Mouse (Mus musculus): ENCODE results near the gene Abi3bp.

Gene Abi3bp

DNA sequence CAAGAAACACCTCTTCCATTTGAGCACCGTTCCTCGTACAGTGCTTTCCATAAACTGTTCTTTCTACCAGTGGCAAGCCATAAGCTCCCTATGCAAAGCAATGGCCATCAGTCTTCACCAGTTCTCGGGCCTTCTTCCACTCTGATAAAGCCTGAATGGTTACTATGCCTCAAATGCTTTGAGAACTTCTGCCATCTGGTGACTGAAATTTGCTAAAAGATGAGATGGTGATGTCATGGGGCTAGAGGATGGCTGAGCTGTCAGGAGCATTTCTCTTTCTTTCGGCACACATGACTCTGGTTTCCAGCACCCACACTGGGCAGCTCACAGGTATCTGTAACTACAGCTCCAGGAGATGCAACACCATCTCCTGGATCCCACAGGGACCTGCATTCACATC lies 199.5 kb downstream of the Abi3bp start:
- ATAC-seq (ENCODE audit: insufficient number of reproducible peaks, low FRiP score, low TSS enrichment), result peak; percentile 87

DNA sequence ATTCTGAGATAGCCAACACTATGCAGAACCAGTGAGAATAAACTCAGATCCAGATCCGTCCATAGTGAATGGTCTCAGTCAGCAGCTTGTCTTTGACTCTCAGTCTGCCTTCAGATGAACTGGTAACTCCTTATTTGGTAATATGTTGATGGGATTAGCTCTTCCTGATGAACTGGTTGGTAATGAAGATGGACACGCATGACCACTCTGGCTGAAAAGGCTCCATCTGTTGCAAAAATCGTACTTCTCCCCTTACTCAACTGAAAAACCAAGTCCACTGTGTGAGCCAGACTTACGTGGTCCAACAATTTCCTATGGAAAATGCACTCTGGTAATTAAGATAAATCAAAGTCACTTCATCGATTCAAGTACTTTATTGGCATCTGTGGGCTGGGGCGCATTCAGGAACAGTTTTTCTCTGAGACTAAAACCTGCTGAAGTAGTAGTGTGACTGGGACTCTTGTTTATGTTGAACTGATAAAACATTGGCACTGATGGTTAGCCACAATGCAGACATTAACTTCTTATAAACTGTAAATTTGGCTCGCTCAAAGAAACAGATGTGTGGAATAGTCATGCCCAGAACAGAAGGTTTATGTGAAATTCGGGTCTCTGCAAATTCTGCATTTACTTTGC lies 203.4 kb downstream of the Abi3bp start:
- no peak for ATAC-seq (ENCODE audit: insufficient number of reproducible peaks, low FRiP score, low TSS enrichment)

DNA sequence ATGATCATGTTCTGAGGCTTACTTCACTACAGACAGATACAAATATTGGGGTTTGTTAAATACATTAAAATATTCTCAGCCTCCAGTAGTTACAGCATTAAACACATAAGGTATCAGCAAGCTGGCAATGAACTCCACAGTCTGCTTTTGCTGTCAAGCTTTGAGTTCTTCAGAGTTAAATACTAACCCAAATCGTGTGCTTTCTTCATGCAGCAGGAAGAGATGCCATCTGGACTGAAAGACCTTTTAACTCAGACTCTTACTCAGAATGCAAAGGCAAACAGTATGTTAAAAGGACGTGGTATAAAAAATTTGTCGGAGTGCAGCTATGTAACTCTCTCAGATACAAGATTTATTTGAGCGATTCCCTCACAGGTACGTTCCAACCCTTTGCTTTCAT lies 209.1 kb downstream of the Abi3bp start:
- ATAC-seq (ENCODE audit: insufficient number of reproducible peaks, low FRiP score, low TSS enrichment), result no peak

DNA sequence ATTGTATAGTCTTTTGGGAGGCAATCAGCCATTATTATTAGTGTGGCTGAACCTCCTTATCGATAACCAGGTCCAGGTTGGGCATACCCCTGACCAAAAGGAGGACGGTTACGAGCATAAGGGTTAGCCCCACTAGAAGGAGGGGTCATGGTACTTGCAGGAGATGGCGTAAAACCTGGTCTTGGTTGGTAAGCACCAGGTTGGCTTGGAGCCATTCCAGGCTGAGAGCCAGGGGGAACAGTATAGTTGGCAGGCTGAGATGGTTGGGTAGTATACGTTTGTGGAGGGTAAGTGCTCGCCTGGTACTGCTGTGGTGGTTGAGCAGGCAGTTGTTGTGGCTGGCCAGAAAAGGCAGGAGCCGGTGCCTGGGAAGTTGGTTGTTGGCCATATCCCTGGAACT lies 213.0 kb downstream of the Abi3bp start:
- ATAC-seq (ENCODE audit: insufficient number of reproducible peaks, low FRiP score, low TSS enrichment), result peak; percentile 52; the same call in 1 of the 2 replicates

DNA sequence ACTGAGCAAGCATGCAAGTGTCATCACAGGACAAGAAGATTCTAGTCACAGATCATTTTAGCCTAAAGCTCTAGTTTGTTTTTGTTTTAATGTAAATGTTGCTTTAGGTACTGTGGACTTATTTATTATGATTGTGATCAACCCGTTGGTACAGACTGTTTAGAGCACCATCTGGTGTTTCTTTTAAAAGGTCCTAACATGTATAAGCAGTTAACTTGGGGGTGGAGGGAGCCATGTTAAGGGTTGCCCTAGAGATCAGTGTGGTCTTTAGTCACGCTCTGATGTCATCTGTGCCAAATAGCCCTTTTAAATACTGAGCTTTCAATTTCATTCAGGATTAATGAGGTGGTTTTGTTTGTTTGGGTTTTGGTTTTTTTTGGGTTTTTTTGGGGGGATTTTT lies 218.8 kb downstream of the Abi3bp start:
- ATAC-seq (ENCODE audit: insufficient number of reproducible peaks, low FRiP score, low TSS enrichment), result no peak

DNA sequence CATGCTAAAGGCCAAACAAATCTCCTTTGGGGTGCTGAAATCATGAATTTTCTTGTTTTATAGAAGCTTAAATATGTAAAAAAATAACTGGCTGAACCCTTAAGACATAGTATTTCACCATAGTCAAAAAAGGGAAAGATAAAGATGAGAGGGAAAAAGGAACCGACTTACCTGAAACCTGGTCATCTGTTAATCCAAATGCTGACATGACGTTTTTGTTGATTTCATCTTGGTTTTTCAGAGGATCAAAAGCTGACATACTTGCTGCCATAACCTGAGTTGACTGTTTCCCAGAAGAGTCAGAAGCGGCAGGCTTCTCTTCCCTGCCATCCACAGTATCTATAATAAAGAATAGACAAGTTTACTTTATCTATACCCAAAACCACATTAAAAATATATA lies 223.2 kb downstream of the Abi3bp start:
- ATAC-seq (ENCODE audit: insufficient number of reproducible peaks, low FRiP score, low TSS enrichment), result no peak

DNA sequence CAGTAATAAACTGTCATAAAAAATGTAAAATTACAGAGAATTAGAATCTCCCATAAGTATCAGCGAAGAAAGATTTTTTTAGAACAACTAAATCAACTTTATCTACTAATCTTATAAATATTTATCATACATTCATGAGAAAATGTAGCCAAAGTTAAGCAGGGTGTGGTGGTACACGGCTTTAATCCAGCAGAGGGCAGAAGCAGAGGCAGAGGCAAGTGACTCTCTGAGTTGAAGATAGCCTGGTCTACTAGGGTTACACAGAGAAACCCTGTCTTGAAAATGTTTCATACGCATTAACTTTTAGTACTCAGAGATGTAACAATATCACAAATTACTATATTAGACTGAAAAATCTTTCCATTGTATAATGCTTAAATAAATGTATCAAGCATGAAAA lies 228.1 kb downstream of the Abi3bp start:
- ATAC-seq (ENCODE audit: insufficient number of reproducible peaks, low FRiP score, low TSS enrichment), result no peak

DNA sequence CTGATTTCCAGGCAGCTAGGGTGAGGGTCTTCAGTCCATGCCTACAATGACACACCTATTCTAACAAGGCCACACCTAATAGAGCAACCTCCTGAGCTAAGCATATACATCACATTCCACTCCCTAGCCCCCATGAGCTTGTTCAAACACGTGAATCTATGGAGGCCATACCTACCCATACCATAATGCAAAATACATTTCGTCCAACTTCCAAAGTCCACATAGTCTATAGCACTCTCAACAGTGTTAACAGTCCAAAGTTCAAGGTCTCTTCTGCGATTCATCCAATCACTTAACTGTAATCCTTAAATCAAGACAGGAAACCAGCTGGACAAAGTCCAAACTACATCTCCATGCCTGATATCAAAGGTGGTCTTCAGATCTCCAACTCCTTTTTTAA lies 232.4 kb downstream of the Abi3bp start:
- no peak for ATAC-seq (ENCODE audit: insufficient number of reproducible peaks, low FRiP score, low TSS enrichment)

DNA sequence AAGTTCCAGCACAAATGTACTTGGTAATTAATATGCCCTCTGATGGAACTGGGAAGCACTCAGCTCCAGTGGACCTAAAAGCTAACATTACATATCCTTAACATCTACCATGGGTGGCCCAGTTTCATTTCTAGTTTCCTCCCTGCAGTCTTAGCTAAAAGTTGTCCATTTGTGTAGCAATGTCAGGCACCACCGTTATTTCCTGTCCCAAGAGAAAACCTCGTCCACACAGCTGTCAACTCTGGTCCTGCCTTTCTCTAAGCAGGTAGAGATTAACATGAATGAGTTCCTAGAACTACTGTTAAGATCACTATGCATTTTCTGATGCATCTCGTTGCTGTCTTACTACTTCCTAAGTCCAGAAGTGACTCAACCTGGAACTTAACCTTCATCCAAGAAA lies 237.9 kb downstream of the Abi3bp start:
- ATAC-seq (ENCODE audit: insufficient number of reproducible peaks, low FRiP score, low TSS enrichment), result no peak

DNA sequence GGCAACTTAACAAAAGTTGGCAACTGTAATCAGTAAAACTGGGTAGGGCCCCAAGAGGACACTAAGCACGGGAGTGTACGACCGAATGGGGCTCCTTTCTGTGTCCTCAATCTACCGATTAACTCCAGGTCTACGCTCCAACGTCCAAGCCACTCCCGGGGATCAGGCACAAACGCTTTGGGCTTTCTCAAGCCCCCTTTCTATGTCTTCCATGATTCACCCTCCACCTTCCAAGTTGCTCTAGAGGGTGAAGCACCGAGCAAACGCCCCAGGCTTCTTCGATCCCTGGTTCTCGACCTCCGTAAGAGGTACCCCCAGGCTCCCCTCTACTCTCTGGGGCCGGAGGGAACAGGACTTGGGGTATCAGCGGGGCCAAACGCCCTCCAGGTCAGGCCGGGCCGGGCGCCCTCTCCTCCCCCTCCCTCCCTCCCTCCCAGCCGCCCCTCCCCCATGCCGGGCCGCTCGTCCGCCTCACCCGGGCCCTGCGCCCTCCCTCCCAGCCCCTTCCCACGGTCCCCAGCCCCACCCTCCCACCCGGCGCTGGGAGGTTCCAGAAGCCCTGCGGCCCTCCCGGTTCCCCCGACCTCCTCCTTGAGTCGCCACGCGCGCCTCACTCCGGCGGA lies 239.0 kb downstream of the Abi3bp start:
- ATAC-seq (ENCODE audit: insufficient number of reproducible peaks, low FRiP score, low TSS enrichment), result peak; percentile 24; the same call in 1 of the 2 replicates

DNA sequence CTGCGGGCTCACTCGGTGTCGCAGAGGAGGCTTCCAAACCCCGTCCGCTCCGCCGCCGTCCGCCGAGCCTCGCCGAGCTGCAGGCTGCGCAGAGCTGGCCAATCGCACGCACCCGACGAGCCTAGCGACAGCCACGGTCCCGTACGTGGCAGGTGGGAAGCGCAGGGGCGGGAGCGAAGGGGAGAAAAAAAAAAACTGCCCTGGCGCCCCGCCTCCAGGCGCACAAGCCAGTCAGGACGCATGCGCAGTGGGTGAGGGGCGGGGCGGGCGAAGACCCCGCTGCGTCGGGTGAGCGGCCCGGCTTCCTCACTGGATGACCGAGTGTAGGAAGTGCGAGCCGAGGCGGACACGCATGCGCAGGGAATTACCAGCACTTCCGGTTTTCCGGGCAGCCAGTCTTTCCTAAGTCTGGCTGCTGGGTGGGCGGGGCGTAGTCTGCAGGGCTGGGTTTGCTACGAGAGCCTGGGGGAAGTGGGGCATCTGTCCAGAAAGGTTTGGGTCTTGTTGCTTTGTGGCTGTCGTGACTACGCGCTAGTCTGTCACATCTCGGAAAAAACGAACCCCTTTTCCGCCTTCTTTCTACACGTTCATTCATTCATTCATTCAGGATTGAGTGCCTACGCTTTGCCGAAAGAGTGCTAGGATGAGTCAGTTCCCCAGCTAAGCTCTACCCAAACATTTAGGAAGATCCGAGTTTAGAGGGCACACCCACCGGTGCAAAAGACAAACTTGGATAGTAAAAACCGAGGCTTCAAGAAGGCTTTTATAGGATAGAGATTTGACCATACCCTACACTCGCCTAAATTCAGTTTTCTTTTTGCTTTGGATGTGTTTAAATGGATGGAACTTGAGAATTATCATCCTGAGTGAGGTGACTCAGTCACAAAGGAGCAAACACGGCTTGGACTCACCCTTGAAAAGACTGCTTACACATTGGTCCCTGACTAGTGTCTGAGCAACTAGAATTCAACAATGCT lies 239.8 kb downstream of the Abi3bp start, which contains the start of gene Tfg:
TSS of gene Tfg (minus strand) at position 227 of the 977 bp plus-strand sequence.
- peak; percentile 97 for ATAC-seq (ENCODE audit: insufficient number of reproducible peaks, low FRiP score, low TSS enrichment)

DNA sequence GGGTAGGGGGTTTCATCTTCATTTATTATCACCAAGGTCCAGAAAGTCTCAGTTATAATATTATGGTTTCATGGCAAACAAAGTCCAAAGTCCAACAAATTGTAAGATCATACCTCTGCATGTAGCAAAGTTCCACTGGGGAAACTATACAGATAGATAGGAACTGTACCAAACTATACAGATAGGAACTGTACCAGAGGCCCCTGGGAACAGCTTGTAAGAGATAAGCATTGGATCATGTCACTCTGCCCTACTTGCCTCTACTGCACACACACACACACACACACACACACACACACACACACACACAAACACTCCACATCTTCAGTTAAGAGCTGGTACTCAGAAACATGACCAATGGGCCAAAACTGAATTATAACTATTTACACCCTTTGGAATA lies 241.4 kb downstream of the Abi3bp start:
- no peak for ATAC-seq (ENCODE audit: insufficient number of reproducible peaks, low FRiP score, low TSS enrichment)

DNA sequence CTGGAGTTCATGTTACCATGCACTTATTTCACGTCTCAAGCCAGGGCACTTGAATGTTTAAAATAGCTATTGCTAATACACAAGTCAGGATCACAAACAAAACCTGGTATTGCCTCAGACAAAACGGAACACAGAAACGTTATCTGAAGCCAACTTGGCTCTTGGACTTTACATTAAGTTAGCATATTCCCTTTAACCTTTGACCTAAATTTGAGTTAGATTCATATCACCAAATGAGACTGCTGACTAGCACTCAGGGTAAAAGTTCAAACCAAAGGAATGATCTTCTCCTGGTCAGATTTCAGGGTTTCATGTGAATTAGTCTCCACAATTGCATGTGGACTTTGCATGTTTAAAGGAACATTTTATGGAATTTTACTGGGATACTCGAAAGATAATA lies 244.7 kb downstream of the Abi3bp start:
- no peak for ATAC-seq (ENCODE audit: insufficient number of reproducible peaks, low FRiP score, low TSS enrichment)

DNA sequence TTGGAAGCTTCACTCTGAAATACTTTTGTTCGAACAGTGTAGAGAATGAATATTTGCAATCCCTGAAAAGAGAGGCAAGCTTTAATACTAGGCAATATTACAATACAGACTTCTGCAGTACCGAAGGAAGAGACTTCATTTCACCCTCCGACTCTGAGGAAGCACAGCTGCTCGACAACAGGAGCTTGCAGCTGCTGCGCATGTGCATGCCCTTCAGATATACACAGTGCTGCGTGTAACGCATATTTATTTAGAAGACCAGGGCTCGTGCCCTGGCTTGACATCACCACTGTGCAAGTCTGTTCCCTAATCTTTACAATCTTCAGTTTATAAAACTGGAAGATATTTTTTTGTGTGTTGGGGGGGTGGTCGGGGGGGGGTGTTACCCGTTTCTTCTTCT lies 247.2 kb downstream of the Abi3bp start:
- no peak for ATAC-seq (ENCODE audit: insufficient number of reproducible peaks, low FRiP score, low TSS enrichment)

DNA sequence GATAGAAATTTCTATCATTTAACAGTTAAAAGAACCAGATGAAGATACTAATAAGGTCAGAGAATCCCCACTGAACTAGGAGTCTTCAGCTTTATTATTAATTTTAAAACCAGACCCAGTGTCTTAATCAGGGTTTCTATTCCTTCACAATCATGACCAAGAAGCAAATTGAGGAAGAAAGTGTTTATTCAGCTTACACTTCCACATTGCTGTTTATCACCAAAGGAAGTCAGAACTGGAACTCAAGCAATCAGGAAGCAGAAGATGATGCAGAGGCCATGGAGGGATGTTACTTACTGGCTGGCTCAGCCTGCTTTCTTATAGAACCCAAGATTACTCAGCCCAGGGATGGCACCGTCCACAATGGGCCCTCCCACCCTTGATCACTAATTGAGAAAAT lies 251.4 kb downstream of the Abi3bp start:
- ATAC-seq (ENCODE audit: insufficient number of reproducible peaks, low FRiP score, low TSS enrichment), result no peak
